Mouse (Mus musculus): ENCODE results near the gene Copz1. TPM values are rescaled to one million over a fixed set of nuclear protein-coding genes. Genes with fewer than 3 reads are reported as not detected.
"Not testable (repeated sequence)": the region's sequence is repeated elsewhere in the genome, so short reads cannot be mapped to it uniquely, and the experiment has no call there.

Gene Copz1
- total RNA-seq, 1 experiment from 2014 or later, result 59.5 TPM

- no peak for ATAC-seq (replicated peaks in 1 of 2; ENCODE audit: insufficient read depth in 1 of 2, low FRiP score in 2 of 2, low TSS enrichment in 1 of 2, low read depth in 1 of 2, poor library complexity in 2 of 2, severe bottlenecking in 2 of 2)
Measured at GRCm38 (mm10) chr15:103248401-103249313, 23.9 kb upstream of the Copz1 start.

GRCm38 (mm10) chr15:103249511-103249910, 23.0 kb upstream of the Copz1 start:
- ATAC-seq (replicated peaks in 1 of 2; ENCODE audit: insufficient read depth in 1 of 2, low FRiP score in 2 of 2, low TSS enrichment in 1 of 2, low read depth in 1 of 2, poor library complexity in 2 of 2, severe bottlenecking in 2 of 2), result not testable (repeated sequence)

- ATAC-seq (replicated peaks in 1 of 2; ENCODE audit: insufficient read depth in 1 of 2, low FRiP score in 2 of 2, low TSS enrichment in 1 of 2, low read depth in 1 of 2, poor library complexity in 2 of 2, severe bottlenecking in 2 of 2), result peak; percentile 38 to 48; a peak in 3 of 4 replicates
Measured at GRCm38 (mm10) chr15:103250195-103250740, 22.2 kb upstream of the Copz1 start.

DNA sequence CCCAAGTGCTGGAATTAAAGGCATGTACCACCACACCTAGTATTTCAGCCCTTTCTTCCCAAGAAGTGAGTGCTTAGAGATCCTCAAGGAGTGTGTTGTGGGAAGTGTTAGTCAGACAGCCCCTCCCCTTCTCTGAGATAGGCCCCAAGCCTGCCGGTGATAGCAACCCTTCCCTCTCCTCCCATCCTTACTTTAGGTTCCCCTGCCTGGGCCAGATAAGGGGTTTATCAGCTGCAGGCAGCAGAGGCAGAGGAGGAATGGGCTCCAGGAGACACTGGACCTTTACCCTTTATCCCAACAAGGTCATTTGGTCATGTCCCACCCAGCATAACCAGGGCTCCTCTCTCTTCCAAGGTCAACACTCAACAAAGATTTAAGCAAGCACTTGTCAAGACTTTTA, 20.9 kb upstream of the Copz1 start:
- ATAC-seq (replicated peaks in 1 of 2; ENCODE audit: insufficient read depth in 1 of 2, low FRiP score in 2 of 2, low TSS enrichment in 1 of 2, low read depth in 1 of 2, poor library complexity in 2 of 2, severe bottlenecking in 2 of 2), result no peak

DNA sequence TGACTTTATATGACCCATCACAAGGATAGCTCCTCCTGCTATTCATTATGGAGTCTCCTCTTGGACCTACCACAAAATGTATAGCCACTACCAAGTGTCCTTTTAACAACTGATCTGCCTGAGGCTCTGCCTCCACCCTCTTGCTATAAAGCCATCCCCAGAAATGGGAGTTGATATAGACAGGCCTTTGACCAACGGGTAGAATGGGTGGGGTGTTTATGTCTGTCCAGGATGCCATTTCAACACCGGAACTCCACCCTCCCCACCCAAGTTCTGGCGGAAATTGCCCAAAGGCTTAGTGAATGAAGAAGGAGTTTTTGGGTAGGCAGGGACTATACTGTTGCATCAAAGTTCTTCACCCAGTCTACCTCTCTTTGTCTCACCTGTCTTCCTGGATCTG, 19.9 kb upstream of the Copz1 start:
- peak; percentile 15 to 24; a peak in 3 of 4 replicates for ATAC-seq (replicated peaks in 1 of 2; ENCODE audit: insufficient read depth in 1 of 2, low FRiP score in 2 of 2, low TSS enrichment in 1 of 2, low read depth in 1 of 2, poor library complexity in 2 of 2, severe bottlenecking in 2 of 2)

GRCm38 (mm10) chr15:103253352-103253751, 19.2 kb upstream of the Copz1 start:
- no peak for ATAC-seq (replicated peaks in 1 of 2; ENCODE audit: insufficient read depth in 1 of 2, low FRiP score in 2 of 2, low TSS enrichment in 1 of 2, low read depth in 1 of 2, poor library complexity in 2 of 2, severe bottlenecking in 2 of 2)

DNA sequence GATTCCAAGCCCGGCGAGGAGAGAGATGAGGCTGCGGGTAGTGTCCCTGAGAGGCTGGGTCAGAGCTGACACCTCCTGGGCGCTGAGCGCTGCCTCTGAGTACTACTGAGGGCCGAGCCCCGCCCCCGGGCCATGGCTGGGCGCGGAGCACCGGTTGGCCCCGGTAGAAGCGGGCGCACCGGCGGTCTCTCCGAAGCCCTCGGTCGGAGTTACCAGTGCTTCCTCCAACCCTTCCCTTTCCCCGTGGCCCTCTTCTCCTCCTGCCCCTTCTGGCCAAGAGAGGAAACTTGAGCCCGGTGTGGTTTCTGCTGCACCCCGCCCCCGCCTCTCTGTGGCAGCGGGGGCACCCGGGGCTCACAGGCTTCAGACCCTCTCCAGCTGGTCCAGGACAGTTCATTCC, 17.3 kb upstream of the Copz1 start:
- ATAC-seq (replicated peaks in 1 of 2; ENCODE audit: insufficient read depth in 1 of 2, low FRiP score in 2 of 2, low TSS enrichment in 1 of 2, low read depth in 1 of 2, poor library complexity in 2 of 2, severe bottlenecking in 2 of 2), result peak; percentile 17 to 39; a peak in 3 of 4 replicates

DNA sequence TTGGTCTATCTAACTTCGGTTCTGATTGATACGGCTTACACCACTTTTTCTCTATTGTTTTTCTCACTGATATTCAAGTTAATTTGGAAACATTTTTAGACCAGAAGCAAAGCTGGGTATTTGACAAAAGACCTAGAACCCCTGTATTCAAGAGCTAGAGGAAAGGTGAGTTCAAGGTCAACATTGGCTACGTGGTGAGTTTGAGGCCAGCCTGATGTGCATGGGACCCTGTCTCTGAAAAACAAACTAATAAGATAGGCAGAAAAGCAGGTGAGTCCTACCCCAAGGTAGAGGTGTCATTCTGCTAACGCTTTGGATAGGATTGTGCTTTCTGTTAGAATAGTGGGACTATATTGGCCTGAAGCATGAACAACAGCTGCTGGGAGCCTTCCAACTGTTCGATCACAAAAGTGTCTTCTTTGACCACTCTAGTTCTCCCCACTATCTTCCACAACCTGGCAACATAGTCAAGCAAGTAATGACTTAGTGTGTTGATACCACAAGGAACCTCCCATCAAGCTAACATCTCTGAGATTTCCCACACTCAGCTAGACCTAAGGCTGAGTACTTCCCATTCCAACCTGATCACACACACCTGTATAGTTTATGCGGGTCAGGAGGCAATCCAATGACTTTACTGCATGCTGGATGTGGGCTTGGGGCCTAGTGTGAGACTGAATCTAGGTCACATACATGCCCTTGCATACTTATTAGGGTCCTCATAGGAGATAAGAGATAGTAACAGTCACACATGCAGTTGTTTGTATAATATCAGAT, 16.1 kb upstream of the Copz1 start:
- no peak for ATAC-seq (replicated peaks in 1 of 2; ENCODE audit: insufficient read depth in 1 of 2, low FRiP score in 2 of 2, low TSS enrichment in 1 of 2, low read depth in 1 of 2, poor library complexity in 2 of 2, severe bottlenecking in 2 of 2)

DNA sequence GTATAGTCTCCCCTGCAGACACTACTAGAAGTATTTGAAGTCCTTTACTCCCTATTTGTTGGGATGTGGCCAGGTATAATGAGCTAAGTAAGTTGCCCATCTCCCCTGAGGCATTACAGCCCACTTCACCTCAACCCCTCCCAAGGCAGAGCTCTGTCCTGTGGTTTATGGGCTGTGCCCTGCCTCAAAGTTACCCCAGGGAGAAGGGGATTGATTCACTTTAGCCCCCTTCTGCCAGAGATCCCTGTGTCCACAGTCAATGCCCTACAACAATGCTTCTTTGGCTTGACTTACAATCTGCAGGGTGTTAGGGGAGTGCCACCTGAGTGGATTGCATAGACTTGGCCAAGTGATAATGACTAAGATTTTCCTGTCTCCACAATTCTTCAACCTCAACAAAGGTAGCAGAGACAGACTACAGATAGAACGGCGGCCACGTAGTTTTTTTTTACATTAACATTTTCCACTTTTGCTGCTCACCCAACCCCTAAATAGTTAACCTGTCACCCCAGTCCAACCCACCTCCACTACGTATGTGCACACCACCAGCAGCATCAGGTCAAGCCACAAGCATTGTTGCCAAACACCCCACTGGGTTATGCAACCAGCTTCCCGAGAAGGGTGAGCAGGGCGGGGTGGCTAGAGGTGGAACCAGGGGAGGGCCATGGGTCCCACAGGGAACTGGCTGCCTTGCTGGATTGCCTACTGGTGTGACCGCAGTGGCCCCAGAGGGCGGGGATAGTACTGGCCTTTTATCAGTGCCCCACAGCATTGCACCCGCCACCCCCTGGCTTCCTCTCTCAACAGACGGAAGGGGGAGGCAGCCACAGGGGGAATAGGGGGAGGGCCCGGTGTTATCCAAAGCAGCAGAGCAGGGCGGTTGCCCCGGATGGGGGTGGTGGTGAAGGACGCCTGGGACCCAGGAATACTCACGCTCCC, 14.5 kb upstream of the Copz1 start, which contains the start of gene Nfe2:
Nfe2 (minus strand) TSS at position 614 of the 939 bp plus-strand sequence.
- peak; percentile 89 to 91 for ATAC-seq (replicated peaks in 1 of 2; ENCODE audit: insufficient read depth in 1 of 2, low FRiP score in 2 of 2, low TSS enrichment in 1 of 2, low read depth in 1 of 2, poor library complexity in 2 of 2, severe bottlenecking in 2 of 2)

GRCm38 (mm10) chr15:103259162-103259561, 13.4 kb upstream of the Copz1 start:
- no peak for ATAC-seq (replicated peaks in 1 of 2; ENCODE audit: insufficient read depth in 1 of 2, low FRiP score in 2 of 2, low TSS enrichment in 1 of 2, low read depth in 1 of 2, poor library complexity in 2 of 2, severe bottlenecking in 2 of 2)

DNA sequence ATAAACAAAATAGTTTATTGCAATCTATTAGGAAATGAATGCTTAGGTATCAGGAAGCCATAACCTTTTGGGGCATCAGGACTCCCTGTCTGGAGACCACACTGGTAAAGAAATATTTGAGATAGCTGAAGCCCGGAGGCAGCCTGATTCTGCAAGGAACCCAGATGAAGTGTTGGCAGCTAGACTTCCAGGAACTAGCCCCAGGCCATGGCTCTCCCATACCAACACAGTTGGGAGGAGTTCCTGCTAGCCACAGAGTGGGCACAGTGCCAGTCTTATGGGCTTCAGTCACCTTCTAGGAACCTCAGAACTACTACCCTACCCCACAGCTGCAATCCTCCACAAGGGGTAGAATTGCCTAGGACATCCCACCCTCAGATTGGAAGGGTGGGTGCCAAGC, 12.5 kb upstream of the Copz1 start:
- ATAC-seq (replicated peaks in 1 of 2; ENCODE audit: insufficient read depth in 1 of 2, low FRiP score in 2 of 2, low TSS enrichment in 1 of 2, low read depth in 1 of 2, poor library complexity in 2 of 2, severe bottlenecking in 2 of 2), result peak; percentile 17 to 18; a peak in 3 of 4 replicates

DNA sequence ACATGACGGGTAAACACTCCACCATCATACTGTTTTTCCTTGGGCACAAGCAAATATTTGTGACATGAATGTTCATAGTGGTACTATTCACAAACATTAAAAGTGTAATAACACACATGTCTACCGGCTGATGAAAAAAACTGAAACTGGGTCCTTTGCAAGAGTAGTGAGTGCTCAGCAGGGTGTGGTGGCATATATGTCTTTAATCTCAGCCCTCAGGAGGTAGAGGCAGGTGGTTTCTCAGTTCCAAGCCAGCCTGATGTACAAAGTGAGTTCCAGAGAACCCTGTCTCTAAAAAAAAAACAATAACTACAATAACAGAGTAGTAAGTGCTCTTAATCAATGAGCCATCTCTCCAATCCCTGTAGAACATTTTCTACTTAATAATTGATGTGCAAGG, 7.7 kb upstream of the Copz1 start:
- no peak for ATAC-seq (replicated peaks in 1 of 2; ENCODE audit: insufficient read depth in 1 of 2, low FRiP score in 2 of 2, low TSS enrichment in 1 of 2, low read depth in 1 of 2, poor library complexity in 2 of 2, severe bottlenecking in 2 of 2)

DNA sequence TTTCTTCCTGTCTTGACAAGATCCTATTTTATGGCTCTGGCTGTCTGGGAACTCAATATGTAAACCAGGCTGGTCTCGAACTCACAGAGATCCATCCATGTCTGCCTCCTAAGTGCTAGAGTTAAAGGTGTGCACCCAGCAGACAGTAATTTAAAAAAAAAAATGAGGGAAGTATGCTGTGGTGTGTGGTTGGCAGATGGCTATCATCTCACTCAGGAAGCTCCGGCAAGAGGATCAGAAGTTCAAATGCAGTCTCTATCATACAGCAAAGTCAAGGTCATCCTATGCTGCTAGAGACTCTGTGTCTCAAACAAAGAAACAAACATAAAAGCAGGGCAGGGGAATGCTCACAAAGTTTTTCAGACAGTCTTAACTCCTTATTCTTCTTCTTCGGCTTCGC, 3.6 kb upstream of the Copz1 start:
- ATAC-seq (replicated peaks in 1 of 2; ENCODE audit: insufficient read depth in 1 of 2, low FRiP score in 2 of 2, low TSS enrichment in 1 of 2, low read depth in 1 of 2, poor library complexity in 2 of 2, severe bottlenecking in 2 of 2), result no peak

DNA sequence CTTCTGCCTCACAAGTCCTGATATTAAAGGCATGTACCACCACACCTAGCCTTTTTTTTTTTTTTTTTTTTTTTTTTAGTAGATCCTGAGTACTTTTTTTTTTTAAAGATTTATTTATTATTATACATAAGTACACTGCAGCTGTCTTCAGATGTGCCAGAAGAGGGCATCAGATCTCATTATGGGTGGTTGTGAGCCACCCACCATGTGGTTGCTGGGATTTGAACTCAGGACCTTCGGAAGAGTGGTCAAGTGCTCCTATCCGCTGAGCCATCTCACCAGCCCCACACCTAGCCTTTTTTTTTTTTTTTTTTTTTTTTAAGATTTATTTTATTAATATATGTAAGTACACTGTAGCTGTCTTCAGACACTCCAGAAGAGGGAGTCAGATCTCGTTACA, 3.4 kb downstream of the Copz1 start:
- not testable (repeated sequence) for ATAC-seq (replicated peaks in 1 of 2; ENCODE audit: insufficient read depth in 1 of 2, low FRiP score in 2 of 2, low TSS enrichment in 1 of 2, low read depth in 1 of 2, poor library complexity in 2 of 2, severe bottlenecking in 2 of 2)

DNA sequence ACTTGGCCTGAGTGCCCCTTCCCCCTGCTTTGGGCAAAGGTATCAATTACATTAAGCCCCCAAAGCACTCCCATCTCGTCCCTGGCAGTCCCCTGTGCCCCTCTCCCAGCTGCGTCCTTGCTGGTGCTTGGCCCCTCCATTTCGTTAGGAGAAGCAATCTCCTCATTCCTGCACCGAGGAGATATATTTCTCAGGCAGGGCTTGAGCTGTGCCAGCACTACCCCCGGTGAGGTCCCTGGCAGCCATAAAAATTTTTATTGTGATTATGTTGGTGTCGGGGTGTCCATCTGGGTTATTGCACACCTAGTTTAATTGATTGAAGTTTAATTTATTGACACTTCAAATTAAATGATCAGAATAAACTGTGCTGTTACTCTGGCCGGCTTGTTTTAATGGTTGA, 5.4 kb downstream of the Copz1 start:
- ATAC-seq (replicated peaks in 1 of 2; ENCODE audit: insufficient read depth in 1 of 2, low FRiP score in 2 of 2, low TSS enrichment in 1 of 2, low read depth in 1 of 2, poor library complexity in 2 of 2, severe bottlenecking in 2 of 2), result no peak

GRCm38 (mm10) chr15:103279750-103280149, 7.2 kb downstream of the Copz1 start:
- no peak for ATAC-seq (replicated peaks in 1 of 2; ENCODE audit: insufficient read depth in 1 of 2, low FRiP score in 2 of 2, low TSS enrichment in 1 of 2, low read depth in 1 of 2, poor library complexity in 2 of 2, severe bottlenecking in 2 of 2)

Data from hematopoietic stem cell, adult 5-6 weeks (primary cell).